Mouse (Mus musculus): ENCODE data around the gene 1700080E11Rik. TPM values are rescaled to one million over a fixed set of nuclear protein-coding genes. Genes with fewer than 3 reads are reported as not detected.
"Not testable (repeated sequence)": the region's sequence is repeated elsewhere in the genome, so short reads cannot be mapped to it uniquely, and the experiment has no call there.

1700080E11Rik gene
- total RNA-seq (2014; fragmentation: Nextera tagmentation): not detected in 2 replicates
- not detected in 2 replicates for total RNA-seq (2017)

- no peak for ATAC-seq (replicated peaks; ENCODE audit: low FRiP score, low TSS enrichment, poor library complexity, severe bottlenecking)
Observed at GRCm38 (mm10) chr9:105144992-105145391, at the start of gene 1700080E11Rik. TSS of gene 1700080E11Rik (minus strand) at chr9:105145092.

GRCm38 (mm10) chr9:105186725-105187124 is 41.8 kb upstream of the 1700080E11Rik start:
- no peak for ATAC-seq (replicated peaks; ENCODE audit: low FRiP score, low TSS enrichment, poor library complexity, severe bottlenecking)

GRCm38 (mm10) chr9:105182392-105182791 is 37.5 kb upstream of the 1700080E11Rik start:
- no peak for ATAC-seq (replicated peaks; ENCODE audit: low FRiP score, low TSS enrichment, poor library complexity, severe bottlenecking)

GRCm38 (mm10) chr9:105139204-105139603 is 5.7 kb downstream of the 1700080E11Rik start:
- ATAC-seq (replicated peaks; ENCODE audit: low FRiP score, low TSS enrichment, poor library complexity, severe bottlenecking): no peak

GRCm38 (mm10) chr9:105136404-105136803 is 8.5 kb downstream of the 1700080E11Rik start:
- no peak for ATAC-seq (replicated peaks; ENCODE audit: low FRiP score, low TSS enrichment, poor library complexity, severe bottlenecking)

- ATAC-seq (replicated peaks; ENCODE audit: low FRiP score, low TSS enrichment, poor library complexity, severe bottlenecking): no peak
Observed at GRCm38 (mm10) chr9:105134536-105134935, 10.4 kb downstream of the 1700080E11Rik start.

- peak; percentile 38 for ATAC-seq (replicated peaks; ENCODE audit: low FRiP score, low TSS enrichment, poor library complexity, severe bottlenecking)
Observed at GRCm38 (mm10) chr9:105132002-105132367, 12.9 kb downstream of the 1700080E11Rik start.

- ATAC-seq (replicated peaks; ENCODE audit: low FRiP score, low TSS enrichment, poor library complexity, severe bottlenecking): peak; percentile 97
Observed at GRCm38 (mm10) chr9:105131253-105132001, 13.5 kb downstream of the 1700080E11Rik start, which contains the start of gene Nudt16. TSS of gene Nudt16 (minus strand) at chr9:105131824.

GRCm38 (mm10) chr9:105130331-105130730 is 14.6 kb downstream of the 1700080E11Rik start:
- no peak for ATAC-seq (replicated peaks; ENCODE audit: low FRiP score, low TSS enrichment, poor library complexity, severe bottlenecking)

- ATAC-seq (replicated peaks; ENCODE audit: low FRiP score, low TSS enrichment, poor library complexity, severe bottlenecking): not testable (repeated sequence)
Observed at GRCm38 (mm10) chr9:105125206-105125605, 19.7 kb downstream of the 1700080E11Rik start.

- no peak for ATAC-seq (replicated peaks; ENCODE audit: low FRiP score, low TSS enrichment, poor library complexity, severe bottlenecking)
Observed at GRCm38 (mm10) chr9:105103893-105104292, 41.0 kb downstream of the 1700080E11Rik start.

GRCm38 (mm10) chr9:105101911-105102310 is 43.0 kb downstream of the 1700080E11Rik start:
- ATAC-seq (replicated peaks; ENCODE audit: low FRiP score, low TSS enrichment, poor library complexity, severe bottlenecking): no peak

GRCm38 (mm10) chr9:105100807-105101570 is 43.9 kb downstream of the 1700080E11Rik start:
- no peak for ATAC-seq (replicated peaks; ENCODE audit: low FRiP score, low TSS enrichment, poor library complexity, severe bottlenecking)

Other genes starting within 250 kb of the 1700080E11Rik start
- gene Mrpl3, start 91.9 kb downstream of the 1700080E11Rik start, total RNA-seq (2014; fragmentation: Nextera tagmentation): 88.2 and 102 TPM in 2 replicates
- 156 and 228 TPM in 2 replicates for gene Mrpl3, start 91.9 kb downstream of the 1700080E11Rik start, total RNA-seq (2017)
- gene Nudt16, start 13.3 kb downstream of the 1700080E11Rik start, total RNA-seq (2014; fragmentation: Nextera tagmentation): 13.7 and 14.2 TPM in 2 replicates
- gene Nudt16, start 13.3 kb downstream of the 1700080E11Rik start, total RNA-seq (2017): 4.1 and 5.2 TPM in 2 replicates